In genomic region chr6:108827336-108827920, GRCm38 (mm10) we compare ENCODE assay signal across 7 mouse cellular contexts. TPM values are rescaled to one million over a fixed set of nuclear protein-coding genes. Genes with fewer than 3 reads are reported as not detected.
A peak's percentile ranks its signal among the peaks of the same experiment; 100 is the strongest.
DNase-seq lines count a peak whose midpoint lies in the region; ATAC-seq and TF ChIP-seq lines count a peak whose summit lies in the region.

No protein-coding gene starts in this region.

- no peak for TF ChIP-seq POLR2A in spleen, adult 2 months (IDR thresholded peaks at IDR 0.05; ENCODE audit: low read depth, low read length)

- peaks cover 6% of the 10 kb centered on the region for H3K36me3 ChIP-seq in spleen, adult 2 months (ENCODE audit: control insufficient read depth, insufficient read depth, low read length)
- H3K36me3 ChIP-seq in forebrain, embryonic 14.5 days (ENCODE audit: control insufficient read depth, insufficient read depth, low read length), result peaks cover 16% of the 10 kb centered on the region
- peaks cover 21% of the 10 kb centered on the region for H3K36me3 ChIP-seq in liver, embryonic 12.5 days

- peak overlapping the region; percentile 67 for H3K4me3 ChIP-seq in spleen, adult 2 months (ENCODE audit: extremely low read depth, insufficient read depth, insufficient read length)
- H3K4me3 ChIP-seq in forebrain, embryonic 14.5 days (ENCODE audit: low read depth, low read length), result no peak overlapping the region
- peak overlapping the region; percentile 85 for H3K4me3 ChIP-seq in liver, embryonic 12.5 days

- peak overlapping the region; percentile 76; the same call in 1 of the 2 replicates for H3K4me2 ChIP-seq in forebrain, embryonic 14.5 days (ENCODE audit: low read length)
- peak overlapping the region; percentile 98 for H3K4me2 ChIP-seq in liver, embryonic 12.5 days

- TF ChIP-seq CTCF in spleen, adult 2 months (IDR thresholded peaks at IDR 0.05; ENCODE audit: extremely low read depth, insufficient read depth, insufficient read length, insufficient replicate concordance), result no peak

- no peak overlapping the region for H3K9ac ChIP-seq in forebrain, embryonic 14.5 days (ENCODE audit: low read length)
- H3K9ac ChIP-seq in liver, embryonic 12.5 days, result peak overlapping the region; percentile 51

- H3K9me3 ChIP-seq in forebrain, embryonic 14.5 days (replicated peaks; ENCODE audit: control insufficient read depth, low read length), result no peaks in the 10 kb centered on the region
- H3K9me3 ChIP-seq in liver, embryonic 12.5 days (replicated peaks), result no peaks in the 10 kb centered on the region

- H3K27me3 ChIP-seq in spleen, adult 2 months (ENCODE audit: control insufficient read depth, insufficient read depth, low read length), result no peaks in the 10 kb centered on the region
- H3K27me3 ChIP-seq in forebrain, embryonic 14.5 days (replicated peaks; ENCODE audit: control insufficient read depth, insufficient read depth, low read length), result no peaks in the 10 kb centered on the region
- H3K27me3 ChIP-seq in liver, embryonic 12.5 days (replicated peaks), result no peaks in the 10 kb centered on the region

- H3K4me1 ChIP-seq in spleen, adult 2 months (ENCODE audit: control insufficient read depth, insufficient read depth, insufficient read length), result peaks cover 22% of the 10 kb centered on the region
- peaks cover 10% of the 10 kb centered on the region for H3K4me1 ChIP-seq in forebrain, embryonic 14.5 days (ENCODE audit: control insufficient read depth, insufficient read depth, low read length)
- peaks cover 51% of the 10 kb centered on the region for H3K4me1 ChIP-seq in liver, embryonic 12.5 days

- ATAC-seq in forebrain, embryonic 14.5 days, result no peak
- no peak for ATAC-seq in liver, embryonic 12.5 days
- no peak for ATAC-seq in monocyte, adult 5-6 weeks (replicated peaks; ENCODE audit: insufficient number of reproducible peaks, low FRiP score, low TSS enrichment, poor library complexity, severe bottlenecking)

- peak overlapping the region; percentile 95; the same call in 1 of the 2 replicates for H3K27ac ChIP-seq in spleen, adult 2 months (ENCODE audit: insufficient read depth, low read length)
- no peak overlapping the region for H3K27ac ChIP-seq in forebrain, embryonic 14.5 days (ENCODE audit: low read depth, low read length)
- peak overlapping the region; percentile 36; the same call in 1 of the 2 replicates for H3K27ac ChIP-seq in liver, embryonic 12.5 days

- peak in 1 of 2 experiments; percentile 21 for DNase-seq in spleen, adult 2 months (ENCODE audit: low read depth in 1 of 2, low spot score in 2 of 2)
- DNase-seq in spleen, adult 12 weeks (ENCODE audit: low spot score), result no peak
- DNase-seq in forebrain, embryonic 14.5 days (ENCODE audit: low spot score), result no peak
- DNase-seq in cerebellum, adult 8-10 months, result no peak
- no peak for DNase-seq in spleen, adult 18-20 months

- WGBS in spleen, adult 2 months, result 28% methylated on average over 5 of the region's 5 CpGs
- 23% methylated on average over 5 of the region's 5 CpGs for WGBS in forebrain, embryonic 14.5 days
- WGBS in liver, embryonic 12.5 days (ENCODE audit: insufficient replicate concordance), result 30% methylated on average over 5 of the region's 5 CpGs

RNA-seq across cellular contexts. Expression of gene Edem1, which starts 1.0 kb away (rescaled TPM):
- 24.7 and 32.4 TPM in 2 replicates for polyA plus RNA-seq in spleen, adult 2 months (2012; rRNA removed)
- 7.5 and 11.4 TPM in 2 replicates for polyA plus RNA-seq in forebrain, embryonic 14.5 days (2014; fragmentation: Nextera tagmentation; extraction: Ambion mirVana)
- 30.8 TPM in 2 replicates for polyA plus RNA-seq in liver, embryonic 12.5 days (2016; fragmentation: Nextera tagmentation; extraction: Ambion mirVana)
- total RNA-seq in monocyte, adult 5-6 weeks (2017), result 80.8 to 102 TPM (median 99.0 TPM) in 3 replicates

RNA-seq across cellular contexts. Expression of gene Arl8b, which starts 44.5 kb away (rescaled TPM):
- 7.0 and 9.2 TPM in 2 replicates for polyA plus RNA-seq in spleen, adult 2 months (2012; rRNA removed)
- polyA plus RNA-seq in forebrain, embryonic 14.5 days (2014; fragmentation: Nextera tagmentation; extraction: Ambion mirVana), result 93.8 and 103 TPM in 2 replicates
- 48.1 and 49.1 TPM in 2 replicates for polyA plus RNA-seq in liver, embryonic 12.5 days (2016; fragmentation: Nextera tagmentation; extraction: Ambion mirVana)
- total RNA-seq in monocyte, adult 5-6 weeks (2017), result 37.0 to 88.3 TPM (median 55.0 TPM) in 3 replicates
